Mouse (Mus musculus) Muller cell, postnatal 12 days (primary cell): ENCODE measurements at regions not wholly inside any gene's neighbourhood (a gene's known extent, or its start where the extent isn't known, plus 50 kb on each side); places are given as distances from the start of the nearest gene placed in this dataset.
A peak's percentile ranks its signal among the peaks of the same experiment; 100 is the strongest.

ENCODE experiments used
- DNase-seq: peaks from one replicate; pipeline ENCODE4 v3.0.0-alpha.2; 2015; ENCODE audit errors: inconsistent ontology term

- DNase-seq = no peak
Measured at GRCm38 (mm10) chr16:27138384-27138783, 146.9 kb upstream of the Gmnc start.

GRCm38 (mm10) chr16:27138987-27139386 lies 147.5 kb upstream of the Gmnc start:
- peak; percentile 66 for DNase-seq

DNA sequence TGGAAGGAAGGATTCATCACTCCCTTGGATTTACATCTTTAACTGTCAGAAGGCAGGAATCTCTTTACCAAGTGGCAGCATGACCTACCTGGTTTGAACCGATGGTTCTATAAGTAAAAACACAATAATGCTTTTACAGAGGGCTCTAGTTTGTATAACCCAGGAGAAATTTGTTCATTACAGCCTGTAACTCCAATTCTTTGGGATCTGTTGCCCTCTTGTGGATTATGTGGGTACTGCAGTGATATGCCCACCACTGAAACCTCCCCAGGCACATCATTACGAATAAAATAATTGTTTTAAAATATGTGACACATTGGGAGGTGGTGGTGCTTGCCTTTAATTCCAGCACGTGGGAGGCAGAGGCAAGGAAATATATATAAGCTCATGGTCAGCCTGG lies 148.6 kb upstream of the Gmnc start:
- DNase-seq = peak; percentile 11

- DNase-seq = peak; percentile 20
Measured at GRCm38 (mm10) chr16:27155805-27156204, 151.5 kb upstream of the Ostn start.

DNA sequence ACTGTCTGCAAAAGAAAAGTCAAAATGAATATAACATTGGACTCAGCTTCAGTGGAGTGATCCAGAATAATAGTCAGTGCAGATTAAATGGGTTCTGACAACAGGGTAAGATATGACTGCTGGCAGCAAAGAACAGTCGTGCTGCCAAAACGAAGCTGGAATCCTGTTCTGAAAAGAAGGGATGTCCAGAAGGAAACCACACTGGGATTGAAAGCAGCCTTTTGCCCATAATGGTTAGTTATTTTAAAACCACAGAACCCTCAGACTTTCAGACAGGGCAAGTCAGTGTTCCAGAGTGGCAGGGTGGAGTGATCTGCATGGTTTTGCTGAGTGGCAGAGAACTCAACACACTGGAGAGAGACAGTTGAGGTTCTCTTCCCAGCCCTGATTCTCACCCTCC lies 111.6 kb upstream of the Ostn start:
- DNase-seq = peak; percentile 87
